Mouse (Mus musculus) thymus, adult 2 months (tissue): ENCODE measurements around the gene Ldah. TPM values are rescaled to one million over a fixed set of nuclear protein-coding genes. Genes with fewer than 3 reads are reported as not detected.

ENCODE experiments used
- DNase-seq: peaks from one replicate; pipeline ENCODE4 v3.0.0; 2021
- H3K27ac ChIP-seq: fragments of 200-500 bp; 2 replicates; pipeline ENCODE4 v1.5.1; 2012; ENCODE audit warnings: low read length, control low read depth; ENCODE audit not compliant: control insufficient read depth, insufficient read depth
- H3K27me3 ChIP-seq: fragments of 200-500 bp; 2 replicates; pipeline ENCODE4 v1.6.1; 2012; ENCODE audit warnings: mild to moderate bottlenecking, low read length, moderate library complexity, mixed read lengths; ENCODE audit not compliant: control insufficient read depth, insufficient read depth
- H3K36me3 ChIP-seq: fragments of 200-500 bp; 2 replicates; pipeline ENCODE4 v1.6.1; 2012; ENCODE audit warnings: mild to moderate bottlenecking, low read length, moderate library complexity; ENCODE audit not compliant: control insufficient read depth, insufficient read depth
- H3K4me1 ChIP-seq: fragments of 200-500 bp; replicated peaks from 2 replicates; pipeline ENCODE4 v1.6.1; 2012; ENCODE audit warnings: low read length; ENCODE audit not compliant: control insufficient read depth, insufficient read depth
- H3K4me3 ChIP-seq: fragments of 200-500 bp; 2 replicates; pipeline ENCODE4 v1.5.1; 2012; ENCODE audit warnings: mild to moderate bottlenecking, low read length, control low read depth, moderate library complexity; ENCODE audit not compliant: control insufficient read depth, insufficient read depth
- CTCF ChIP-seq: fragments of 200-500 bp; IDR thresholded peaks from 2 replicates; pipeline ENCODE4 v1.5.1; 2012; ENCODE audit warnings: mild to moderate bottlenecking, control low read depth, low read length, moderate library complexity, borderline replicate concordance; ENCODE audit not compliant: control insufficient read depth, poor library complexity, insufficient read depth; ENCODE audit errors: extremely low read depth
- POLR2A ChIP-seq: fragments of 200-500 bp; IDR thresholded peaks from 2 replicates; pipeline ENCODE4 v1.6.1; 2012; ENCODE audit warnings: mild to moderate bottlenecking, low read length, control low read depth, moderate library complexity; ENCODE audit not compliant: control insufficient read depth, poor library complexity, insufficient read depth; ENCODE audit errors: extremely low read depth
- WGBS: fragments of 180-500 bp; shearing (Covaris S2); methylation state at CpG from one replicate; pipeline ENCODE4 v1.1.7; 2018; 5-methylcytosine and 5-hydroxymethylcytosine counted together
- polyA plus RNA-seq: library from polyadenylated mRNA; depleted of rRNA; stranded (reverse); fragments of >200 nt; gene quantifications from 2 replicates; pipeline ENCODE4 v1.2.3, GENCODE M21; 2012

Ldah gene
- polyA plus RNA-seq, 1 experiment: 33.2 TPM

- peaks cover 14% of the 10 kb centered on the region; the same call in 1 of the 2 replicates for H3K27me3 ChIP-seq
- H3K4me1 ChIP-seq: no peaks in the 10 kb centered on the region
Observed at GRCm38 (mm10) chr12:8306432-8306831, 98.5 kb downstream of the Ldah start.

GRCm38 (mm10) chr12:8306910-8307309 is 99.0 kb downstream of the Ldah start:
- no peak for TF ChIP-seq POLR2A
- no peak for TF ChIP-seq CTCF
- no peaks in the 10 kb centered on the region for H3K4me1 ChIP-seq
- WGBS: 65% methylated on average over 1 of the region's 1 CpGs
- DNase-seq: no peak
- no peak overlapping the region for H3K27ac ChIP-seq
- H3K27me3 ChIP-seq: peaks cover 9% of the 10 kb centered on the region; the same call in 1 of the 2 replicates
- H3K36me3 ChIP-seq: no peaks in the 10 kb centered on the region
- no peak overlapping the region for H3K4me3 ChIP-seq

More at GRCm38 (mm10) chr12:8306432-8306831, 98.5 kb downstream of the Ldah start:
- Histone ChIP-seq H3K27ac (no peak overlapping the region), H3K36me3 (no peaks in the 10 kb centered on the region), H3K4me3 (no peak overlapping the region)
- peak; percentile 57 for DNase-seq
- TF ChIP-seq POLR2A (no peak), CTCF (0 out of 2 replicates have a peak, but pooled peaks have one; percentile 41)
- WGBS: 15% methylated on average over 5 of the region's 5 CpGs

GRCm38 (mm10) chr12:8310992-8311391 is 103.1 kb downstream of the Ldah start:
- no peak overlapping the region for H3K4me3 ChIP-seq
- H3K27me3 ChIP-seq: no peaks in the 10 kb centered on the region
- H3K36me3 ChIP-seq: no peaks in the 10 kb centered on the region
- peaks cover 5% of the 10 kb centered on the region; the same call in 1 of the 2 replicates for H3K4me1 ChIP-seq
- no peak for TF ChIP-seq POLR2A
- no peak for TF ChIP-seq CTCF
- no peak overlapping the region for H3K27ac ChIP-seq
- 76% methylated on average over 17 of the region's 17 CpGs for WGBS
- no peak for DNase-seq

- TF ChIP-seq POLR2A: no peak
- TF ChIP-seq CTCF: no peak
- Histone ChIP-seq H3K27me3 (no peaks in the 10 kb centered on the region), H3K27ac (no peak overlapping the region), H3K36me3 (no peaks in the 10 kb centered on the region), H3K4me3 (no peak overlapping the region), H3K4me1 (peaks cover 5% of the 10 kb centered on the region; the same call in 1 of the 2 replicates)
- 82% methylated on average over 4 of the region's 4 CpGs for WGBS
- DNase-seq: no peak
Observed at GRCm38 (mm10) chr12:8312266-8312665, 104.4 kb downstream of the Ldah start.

- H3K27ac ChIP-seq: no peak within 1 kb of the TSS
Observed at GRCm38 (mm10) chr12:8313270-8313771, 105.4 kb downstream of the Ldah start, which contains the start of gene Hs1bp3. Hs1bp3 (plus strand) TSS chr12:8313432.

GRCm38 (mm10) chr12:8313773-8314172 is 105.9 kb downstream of the Ldah start:
- 25% methylated on average over 12 of the region's 12 CpGs for WGBS
- DNase-seq: peak; percentile 18
- H3K4me1 ChIP-seq: peaks cover 5% of the 10 kb centered on the region; the same call in 1 of the 2 replicates
- no peaks in the 10 kb centered on the region for H3K36me3 ChIP-seq
- H3K27me3 ChIP-seq: no peaks in the 10 kb centered on the region
- TF ChIP-seq POLR2A (no peak), CTCF (no peak)
- H3K27ac ChIP-seq: no peak overlapping the region
- H3K4me3 ChIP-seq: peak overlapping the region; percentile 83

More at GRCm38 (mm10) chr12:8313270-8313771, 105.4 kb downstream of the Ldah start, which contains the start of gene Hs1bp3:
- TF ChIP-seq CTCF (peak; percentile 89), POLR2A (no peak)
- under 1% methylated on average over 37 of the region's 38 CpGs for WGBS
- peak; percentile 85 for DNase-seq
- peak within 1 kb of the TSS; percentile 83 for H3K4me3 ChIP-seq
- no peaks in the 10 kb centered on the region for H3K36me3 ChIP-seq
- no peaks in the 10 kb centered on the region for H3K27me3 ChIP-seq
- peaks cover 5% of the 10 kb centered on the region; the same call in 1 of the 2 replicates for H3K4me1 ChIP-seq
